Mouse (Mus musculus): Measurements from ENCODE around the gene Cap2. TPM values are rescaled to one million over a fixed set of nuclear protein-coding genes. Genes with fewer than 3 reads are reported as not detected.
A peak's percentile ranks its signal among the peaks of the same experiment; 100 is the strongest.

Gene Cap2
- polyA plus RNA-seq (2012; rRNA removed), result 134 and 154 TPM in 2 replicates

- H3K27me3 ChIP-seq (ENCODE audit: control insufficient read depth, insufficient read depth, low read length), result peaks cover 2% of the 10 kb centered on the region
- H3K27ac ChIP-seq (ENCODE audit: control insufficient read depth, insufficient read depth, low read depth, low read length), result no peak within 1 kb of the TSS
- peaks cover 2% of the 10 kb centered on the region; the same call in 1 of the 2 replicates for H3K4me1 ChIP-seq (ENCODE audit: control insufficient read depth, insufficient read depth, low read length)
- no peak for TF ChIP-seq CTCF (IDR thresholded peaks at IDR 0.05; ENCODE audit: control insufficient read depth, insufficient read depth, insufficient replicate concordance, low read depth, low read length)
- no peak for TF ChIP-seq POLR2A (IDR thresholded peaks at IDR 0.05; ENCODE audit: control insufficient read depth, low read depth, low read length)
- H3K4me3 ChIP-seq (ENCODE audit: control insufficient read depth, low read depth, low read length), result peak within 1 kb of the TSS; percentile 85
- H3K36me3 ChIP-seq (ENCODE audit: control insufficient read depth, insufficient read depth, low read length), result no peaks in the 10 kb centered on the region
Measured at GRCm38 (mm10) chr13:46501800-46502389, at the start of gene Cap2. Cap2 (plus strand) TSS chr13:46501848.

DNA sequence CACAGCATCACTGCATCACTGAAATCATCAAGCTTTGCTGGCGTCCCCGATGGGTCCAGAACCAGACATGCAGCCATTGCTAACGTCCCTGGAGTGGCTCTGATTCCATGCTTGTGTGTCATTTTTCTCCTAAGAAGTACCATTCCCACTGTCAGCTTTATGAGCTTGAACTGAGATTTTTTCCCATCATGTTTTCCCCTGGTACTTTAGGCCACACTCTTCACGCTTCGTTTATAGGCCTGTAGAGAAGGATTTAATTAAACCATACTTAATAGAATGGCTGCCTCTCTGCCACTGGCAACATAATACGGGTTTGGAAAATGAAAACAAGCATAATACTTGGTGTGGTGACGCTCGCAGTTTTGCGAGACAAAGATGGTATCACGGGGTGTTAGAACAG, 42.1 kb upstream of the Cap2 start:
- no peak overlapping the region for H3K27ac ChIP-seq (ENCODE audit: control insufficient read depth, insufficient read depth, low read depth, low read length)
- H3K4me1 ChIP-seq (ENCODE audit: control insufficient read depth, insufficient read depth, low read length), result no peaks in the 10 kb centered on the region
- no peak overlapping the region for H3K4me3 ChIP-seq (ENCODE audit: control insufficient read depth, low read depth, low read length)
- TF ChIP-seq POLR2A (IDR thresholded peaks at IDR 0.05; ENCODE audit: control insufficient read depth, low read depth, low read length) (no peak), CTCF (IDR thresholded peaks at IDR 0.05; ENCODE audit: control insufficient read depth, insufficient read depth, insufficient replicate concordance, low read depth, low read length) (no peak)
- H3K27me3 ChIP-seq (ENCODE audit: control insufficient read depth, insufficient read depth, low read length), result no peaks in the 10 kb centered on the region
- H3K36me3 ChIP-seq (ENCODE audit: control insufficient read depth, insufficient read depth, low read length), result no peaks in the 10 kb centered on the region

DNA sequence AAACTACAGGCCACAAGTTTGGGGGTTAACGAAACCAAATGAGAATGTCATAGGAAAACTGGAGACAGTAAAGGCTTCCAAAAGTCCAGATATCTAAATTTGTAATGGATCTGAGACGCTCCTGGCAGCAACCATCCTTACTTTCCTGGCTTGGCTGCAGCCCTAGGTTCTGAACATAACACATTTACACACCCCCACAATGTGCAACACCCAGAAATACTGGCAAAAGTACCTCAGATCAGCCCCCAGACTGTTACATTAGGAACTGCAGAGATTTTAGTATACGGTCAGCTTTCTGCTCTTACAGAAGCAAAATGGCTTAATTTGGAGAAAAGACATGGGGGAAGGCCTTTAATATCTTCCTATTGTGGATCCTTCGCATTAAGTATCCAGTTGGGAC, 39.4 kb upstream of the Cap2 start:
- TF ChIP-seq CTCF (IDR thresholded peaks at IDR 0.05; ENCODE audit: control insufficient read depth, insufficient read depth, insufficient replicate concordance, low read depth, low read length) (no peak), POLR2A (IDR thresholded peaks at IDR 0.05; ENCODE audit: control insufficient read depth, low read depth, low read length) (no peak)
- H3K27me3 ChIP-seq (ENCODE audit: control insufficient read depth, insufficient read depth, low read length), result no peaks in the 10 kb centered on the region

GRCm38 (mm10) chr13:46463764-46464163, 37.9 kb upstream of the Cap2 start:
- Histone ChIP-seq H3K27me3 (ENCODE audit: control insufficient read depth, insufficient read depth, low read length) (no peaks in the 10 kb centered on the region), H3K36me3 (ENCODE audit: control insufficient read depth, insufficient read depth, low read length) (no peaks in the 10 kb centered on the region), H3K4me1 (ENCODE audit: control insufficient read depth, insufficient read depth, low read length) (no peaks in the 10 kb centered on the region), H3K4me3 (ENCODE audit: control insufficient read depth, low read depth, low read length) (no peak overlapping the region), H3K27ac (ENCODE audit: control insufficient read depth, insufficient read depth, low read depth, low read length) (no peak overlapping the region)
- TF ChIP-seq CTCF (IDR thresholded peaks at IDR 0.05; ENCODE audit: control insufficient read depth, insufficient read depth, insufficient replicate concordance, low read depth, low read length), result no peak
- TF ChIP-seq POLR2A (IDR thresholded peaks at IDR 0.05; ENCODE audit: control insufficient read depth, low read depth, low read length), result no peak

More for the DNA sequence above, 39.4 kb upstream of the Cap2 start:
- Histone ChIP-seq H3K4me3 (ENCODE audit: control insufficient read depth, low read depth, low read length) (no peak overlapping the region), H3K36me3 (ENCODE audit: control insufficient read depth, insufficient read depth, low read length) (no peaks in the 10 kb centered on the region), H3K27ac (ENCODE audit: control insufficient read depth, insufficient read depth, low read depth, low read length) (no peak overlapping the region), H3K4me1 (ENCODE audit: control insufficient read depth, insufficient read depth, low read length) (no peaks in the 10 kb centered on the region)

- no peak overlapping the region for H3K27ac ChIP-seq (ENCODE audit: control insufficient read depth, insufficient read depth, low read depth, low read length)
- H3K4me3 ChIP-seq (ENCODE audit: control insufficient read depth, low read depth, low read length), result no peak overlapping the region
- no peaks in the 10 kb centered on the region for H3K4me1 ChIP-seq (ENCODE audit: control insufficient read depth, insufficient read depth, low read length)
- H3K36me3 ChIP-seq (ENCODE audit: control insufficient read depth, insufficient read depth, low read length), result no peaks in the 10 kb centered on the region
- no peaks in the 10 kb centered on the region for H3K27me3 ChIP-seq (ENCODE audit: control insufficient read depth, insufficient read depth, low read length)
- TF ChIP-seq POLR2A (IDR thresholded peaks at IDR 0.05; ENCODE audit: control insufficient read depth, low read depth, low read length), result no peak
- no peak for TF ChIP-seq CTCF (IDR thresholded peaks at IDR 0.05; ENCODE audit: control insufficient read depth, insufficient read depth, insufficient replicate concordance, low read depth, low read length)
Measured at GRCm38 (mm10) chr13:46468251-46468650, 33.4 kb upstream of the Cap2 start.

DNA sequence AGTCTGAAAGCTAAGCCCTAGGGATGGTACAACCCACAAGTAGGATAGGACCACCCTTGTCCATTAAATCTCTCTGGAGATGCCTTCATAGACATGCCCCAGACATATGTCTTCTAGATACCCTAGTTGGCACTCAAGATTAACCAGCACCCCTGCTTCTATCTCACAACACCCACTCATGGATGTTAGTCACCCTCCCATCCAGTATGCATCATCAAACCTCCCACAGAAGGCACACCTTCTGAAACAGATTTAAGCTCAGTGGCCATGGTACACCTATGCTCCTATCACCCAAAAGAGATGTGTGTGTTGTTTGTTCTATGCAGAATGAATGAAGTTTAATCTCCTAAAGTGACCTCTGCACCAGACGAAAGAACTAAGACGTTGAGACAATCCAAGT, 32.1 kb upstream of the Cap2 start:
- TF ChIP-seq CTCF (IDR thresholded peaks at IDR 0.05; ENCODE audit: control insufficient read depth, insufficient read depth, insufficient replicate concordance, low read depth, low read length), result no peak
- no peak for TF ChIP-seq POLR2A (IDR thresholded peaks at IDR 0.05; ENCODE audit: control insufficient read depth, low read depth, low read length)
- H3K27ac ChIP-seq (ENCODE audit: control insufficient read depth, insufficient read depth, low read depth, low read length), result no peak overlapping the region
- H3K36me3 ChIP-seq (ENCODE audit: control insufficient read depth, insufficient read depth, low read length), result no peaks in the 10 kb centered on the region
- H3K27me3 ChIP-seq (ENCODE audit: control insufficient read depth, insufficient read depth, low read length), result no peaks in the 10 kb centered on the region
- no peak overlapping the region for H3K4me3 ChIP-seq (ENCODE audit: control insufficient read depth, low read depth, low read length)
- H3K4me1 ChIP-seq (ENCODE audit: control insufficient read depth, insufficient read depth, low read length), result no peaks in the 10 kb centered on the region

DNA sequence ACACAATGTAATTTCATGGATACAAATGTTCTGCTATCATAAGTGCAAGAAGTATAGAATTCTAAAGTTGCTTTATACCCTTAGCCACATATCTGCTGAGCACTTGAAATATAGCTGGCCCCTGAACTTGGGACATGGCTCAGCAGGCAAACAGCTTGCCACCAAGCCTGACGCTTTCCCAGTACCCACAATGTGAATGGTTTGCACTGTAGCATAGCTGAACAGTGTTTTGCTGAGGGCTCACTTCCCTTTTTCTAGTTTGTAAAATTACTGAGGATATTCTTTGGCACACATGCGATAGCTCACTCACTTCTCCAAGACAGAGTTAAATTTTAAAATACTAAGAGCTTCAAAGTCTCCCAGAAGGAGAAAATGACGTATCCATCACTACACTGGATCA, 20.4 kb upstream of the Cap2 start:
- Histone ChIP-seq H3K27ac (ENCODE audit: control insufficient read depth, insufficient read depth, low read depth, low read length) (no peak overlapping the region), H3K27me3 (ENCODE audit: control insufficient read depth, insufficient read depth, low read length) (no peaks in the 10 kb centered on the region), H3K36me3 (ENCODE audit: control insufficient read depth, insufficient read depth, low read length) (no peaks in the 10 kb centered on the region), H3K4me1 (ENCODE audit: control insufficient read depth, insufficient read depth, low read length) (no peaks in the 10 kb centered on the region), H3K4me3 (ENCODE audit: control insufficient read depth, low read depth, low read length) (no peak overlapping the region)
- TF ChIP-seq CTCF (IDR thresholded peaks at IDR 0.05; ENCODE audit: control insufficient read depth, insufficient read depth, insufficient replicate concordance, low read depth, low read length) (no peak), POLR2A (IDR thresholded peaks at IDR 0.05; ENCODE audit: control insufficient read depth, low read depth, low read length) (no peak)

Data from testis, adult 2 months (tissue).